Mouse (Mus musculus) CH12F3 (cell line): Measurements from ENCODE around the gene Cd300a.

Source experiments
- in situ Hi-C: fragments of 300-500 bp; cut with MboI; formaldehyde crosslinking; loops from 2 replicates; pipeline ENCODE4 v1.14.3; 2020; ENCODE audit warnings: low sequenced_read_pairs

Gene Cd300a

GRCm38 (mm10) chr11:114889991-114890518, at the start of gene Cd300a:
TSS of gene Cd300a (plus strand) at chr11:114890041.
- in situ Hi-C loops, result no loop called here

GRCm38 (mm10) chr11:114843818-114844463, 45.9 kb upstream of the Cd300a start:
- in situ Hi-C loops, result no loop called here

GRCm38 (mm10) chr11:114844464-114845220, 45.2 kb upstream of the Cd300a start:
- in situ Hi-C loops, result no loop called here

- in situ Hi-C loops, result no loop called here
These were observed 43.5 kb upstream of the Cd300a start for GRCm38 (mm10) chr11:114846336-114846735.

GRCm38 (mm10) chr11:114847008-114847407, 42.8 kb upstream of the Cd300a start:
- in situ Hi-C loops, result no loop called here

GRCm38 (mm10) chr11:114849572-114849971, 40.3 kb upstream of the Cd300a start:
- in situ Hi-C loops, result no loop called here

- in situ Hi-C loops, result no loop called here
These were observed 39.8 kb upstream of the Cd300a start for GRCm38 (mm10) chr11:114850066-114850451.

GRCm38 (mm10) chr11:114850452-114851268, 39.2 kb upstream of the Cd300a start, which contains the start of gene Gprc5c:
TSS of gene Gprc5c (plus strand) at chr11:114851152.
- in situ Hi-C loops, result no loop called here

GRCm38 (mm10) chr11:114851269-114851607, 38.6 kb upstream of the Cd300a start:
- in situ Hi-C loops, result no loop called here

GRCm38 (mm10) chr11:114851608-114852310, 38.1 kb upstream of the Cd300a start:
- in situ Hi-C loops, result no loop called here

GRCm38 (mm10) chr11:114852311-114853173, 37.3 kb upstream of the Cd300a start:
- in situ Hi-C loops, result no loop called here

GRCm38 (mm10) chr11:114853174-114853838, 36.5 kb upstream of the Cd300a start:
- in situ Hi-C loops, result no loop called here

GRCm38 (mm10) chr11:114854581-114854980, 35.3 kb upstream of the Cd300a start:
- in situ Hi-C loops, result no loop called here

- in situ Hi-C loops, result no loop called here
These were observed 33.7 kb upstream of the Cd300a start for GRCm38 (mm10) chr11:114856125-114856524.

- in situ Hi-C loops, result no loop called here
These were observed 31.2 kb upstream of the Cd300a start for GRCm38 (mm10) chr11:114858641-114859040.

- in situ Hi-C loops, result no loop called here
These were observed 28.8 kb upstream of the Cd300a start for GRCm38 (mm10) chr11:114861057-114861456.

- in situ Hi-C loops, result no loop called here
These were observed 27.2 kb upstream of the Cd300a start for GRCm38 (mm10) chr11:114862687-114863086.

GRCm38 (mm10) chr11:114863918-114864420, 25.9 kb upstream of the Cd300a start:
- in situ Hi-C loops, result no loop called here

- in situ Hi-C loops, result no loop called here
These were observed 23.8 kb upstream of the Cd300a start for GRCm38 (mm10) chr11:114865999-114866398.
